Mouse (Mus musculus) olfactory bulb, adult 2 months (tissue): ENCODE measurements around the gene Ncoa7.

ENCODE experiments used
- CTCF ChIP-seq: fragments of 200-500 bp; IDR thresholded peaks from 2 replicates; pipeline ENCODE4 v1.5.1; 2012; ENCODE audit warnings: low read depth, mild to moderate bottlenecking, low read length, moderate library complexity; ENCODE audit not compliant: insufficient read depth
- POLR2A ChIP-seq: fragments of 200-500 bp; IDR thresholded peaks from 2 replicates; pipeline ENCODE4 v1.6.1; 2012; ENCODE audit warnings: mild to moderate bottlenecking, low read depth, low read length, moderate library complexity; ENCODE audit not compliant: insufficient read depth

GRCm38 (mm10) chr10:30802033-30802432, 1.1 kb downstream of the Ncoa7 start:
- no peak for TF ChIP-seq CTCF
- no peak for TF ChIP-seq POLR2A
